Mouse (Mus musculus) embryo, embryonic 10 days (tissue): Measurements from ENCODE around the gene Rhov.

Experiments
- DNase-seq: peaks from one replicate; pipeline ENCODE4 v3.0.0-alpha.2; 2015; ENCODE audit warnings: low spot score

The Rhov gene

DNA sequence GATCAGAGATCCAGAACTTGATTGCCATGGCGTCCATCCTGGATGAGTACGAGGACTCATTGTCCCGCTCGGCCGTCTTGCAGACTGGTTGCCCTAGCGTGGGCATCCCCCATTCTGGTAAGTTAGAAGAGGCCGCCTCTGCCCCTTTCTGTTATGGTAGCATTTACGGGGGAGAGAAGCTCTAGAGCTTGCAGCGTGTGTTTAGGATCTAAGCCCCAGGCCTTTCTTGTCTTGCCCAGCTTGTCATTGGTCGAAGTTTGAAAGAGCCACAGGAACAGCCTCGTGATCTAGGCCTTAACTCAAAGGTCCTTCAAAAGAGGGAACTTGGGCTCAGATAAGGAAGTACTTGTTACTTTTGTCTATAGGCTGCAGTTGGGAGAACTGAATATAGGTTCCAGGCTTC, 17.9 kb upstream of the Rhov start:
- DNase-seq = no peak

DNA sequence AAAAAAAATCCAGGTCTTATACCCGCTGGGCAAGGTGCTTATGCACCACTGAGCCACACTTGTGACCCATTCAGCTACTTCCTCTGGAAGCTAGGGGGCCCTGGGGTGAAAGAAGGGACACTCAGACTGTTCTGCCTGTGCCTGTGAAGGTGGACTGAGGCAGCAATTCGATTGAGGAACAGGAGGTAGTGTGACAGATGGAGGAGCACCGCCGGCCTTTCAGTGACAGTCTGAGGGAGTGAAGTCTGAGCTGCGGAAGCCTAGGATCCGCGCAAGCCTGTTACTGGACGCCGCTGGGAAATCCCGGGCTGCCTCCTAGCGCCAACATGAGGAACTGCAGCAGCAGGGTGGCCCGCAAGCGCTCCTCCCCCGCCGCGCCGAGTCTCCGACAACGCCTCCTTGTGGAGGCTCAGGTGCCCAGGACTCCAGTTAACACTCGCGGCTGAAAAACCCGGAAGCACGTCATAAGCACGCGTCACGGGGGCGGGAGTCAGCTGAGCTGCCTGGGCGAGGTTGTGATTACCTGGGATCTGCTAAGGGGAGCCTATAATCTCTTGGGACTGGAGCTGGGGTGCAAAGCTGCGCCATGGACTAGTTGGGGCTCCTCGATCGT, 17.3 kb upstream of the Rhov start, which contains the start of gene Vps18:
Vps18 (plus strand) TSS at position 471 of the 613 bp plus-strand sequence.
- DNase-seq = peak; percentile 99

DNA sequence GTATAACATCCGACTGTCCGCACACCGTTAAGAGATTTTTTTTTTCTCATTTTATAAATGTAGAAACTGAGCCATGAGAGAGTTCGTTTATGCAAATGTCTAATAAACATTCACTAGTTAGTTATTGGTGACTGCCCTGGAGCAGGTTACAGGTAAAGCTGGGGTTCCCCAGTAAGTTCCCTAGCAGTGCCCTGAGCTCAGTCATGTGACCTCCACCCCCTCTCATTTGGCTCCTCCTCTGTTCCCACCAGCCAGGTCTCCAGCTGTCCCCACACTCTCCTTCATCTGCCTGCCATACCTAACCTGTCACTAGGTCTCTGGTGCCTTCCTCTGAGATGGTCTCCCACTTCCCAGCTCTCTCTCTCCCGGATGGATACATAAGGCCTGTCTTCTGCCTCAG, 16.3 kb upstream of the Rhov start:
- no peak for DNase-seq

DNA sequence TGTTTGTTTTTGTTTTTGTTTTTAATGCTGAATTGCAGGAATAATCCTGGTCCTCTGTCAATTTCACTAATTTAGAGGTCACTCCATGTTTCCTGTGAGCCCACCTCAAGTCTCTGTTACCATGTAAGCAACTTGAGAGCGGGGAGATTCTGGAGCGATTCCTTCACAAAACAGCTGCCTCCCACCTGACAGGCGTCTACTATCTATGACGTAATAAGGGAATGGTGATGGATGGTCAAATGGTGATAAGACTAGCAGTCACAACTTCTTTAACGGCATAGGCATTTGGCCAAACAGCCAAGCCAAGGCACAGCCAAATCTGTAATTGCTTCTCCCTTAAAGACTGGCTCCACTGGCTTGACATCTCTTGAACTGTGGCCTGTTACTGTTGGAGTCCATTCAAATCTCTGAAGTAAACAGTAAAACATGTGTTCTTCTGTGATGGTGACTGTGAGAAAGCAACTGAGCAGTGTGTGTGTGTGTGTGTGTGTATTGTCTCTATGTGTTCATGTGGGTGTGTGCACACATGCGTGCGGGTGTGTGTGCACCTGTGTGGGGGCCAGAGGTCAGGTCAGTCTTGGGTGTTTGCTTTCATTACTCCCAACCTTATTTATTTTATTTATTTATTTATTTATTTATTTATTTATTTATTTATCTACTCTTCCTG, 11.0 kb upstream of the Rhov start:
- no peak for DNase-seq

DNA sequence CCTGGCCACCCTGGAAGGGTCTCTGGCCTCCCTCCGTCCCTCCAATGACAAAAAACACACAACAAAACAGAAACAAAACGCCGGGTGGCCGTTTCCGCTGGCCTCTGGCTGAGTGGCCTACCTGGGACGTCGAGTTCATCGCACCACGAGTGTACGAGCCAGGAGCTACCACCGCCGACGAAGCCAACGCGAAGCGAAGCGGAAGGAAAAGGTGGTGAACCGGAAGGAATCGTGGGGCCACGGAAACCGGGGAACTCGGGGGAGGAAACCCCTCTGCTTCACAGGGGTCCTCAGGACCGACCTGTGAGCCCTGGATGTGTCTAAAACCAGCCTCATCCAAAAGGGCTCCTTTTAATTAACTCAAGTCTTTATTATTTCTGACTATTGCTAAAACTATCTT, 6.7 kb upstream of the Rhov start:
- DNase-seq = no peak

DNA sequence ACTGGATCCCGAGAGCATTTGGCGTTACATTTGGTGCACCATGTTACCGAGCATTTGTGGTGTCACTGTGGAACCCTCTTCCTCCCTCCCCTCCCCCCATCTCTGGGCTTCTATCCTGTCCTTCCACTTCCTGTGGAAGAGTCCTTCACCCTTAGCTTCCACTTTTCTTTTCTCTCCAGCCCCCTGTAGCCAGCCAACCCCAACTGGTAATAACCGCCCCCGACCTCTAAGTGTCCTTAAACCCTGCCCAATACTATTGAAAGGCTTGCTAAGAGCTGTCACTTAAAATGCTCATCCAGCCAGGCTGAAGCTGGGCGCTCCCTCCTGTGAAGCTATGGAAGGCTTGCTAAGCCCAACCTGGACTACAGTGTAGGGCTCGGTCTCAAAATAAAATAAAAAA, 5.9 kb upstream of the Rhov start:
- DNase-seq = no peak

DNA sequence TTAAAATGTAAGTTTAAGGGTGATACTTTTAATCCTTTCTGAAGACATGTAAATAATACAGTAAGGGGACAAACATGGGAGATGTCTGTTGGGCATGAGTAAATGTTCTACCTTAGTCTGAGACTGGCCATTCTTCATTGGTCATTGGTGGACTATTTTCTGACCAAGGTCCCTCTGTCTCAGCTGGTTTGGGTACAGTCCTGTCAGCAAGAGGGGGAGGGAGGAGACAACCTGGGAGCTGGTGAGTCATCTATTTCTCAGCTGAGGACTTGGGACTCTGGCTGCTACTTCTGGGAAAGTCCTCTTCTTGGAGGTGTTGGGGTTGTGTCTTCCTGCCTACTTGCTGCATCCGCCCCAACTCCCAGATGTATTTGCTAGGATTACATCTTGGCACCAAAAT, 3.1 kb upstream of the Rhov start:
- no peak for DNase-seq

DNA sequence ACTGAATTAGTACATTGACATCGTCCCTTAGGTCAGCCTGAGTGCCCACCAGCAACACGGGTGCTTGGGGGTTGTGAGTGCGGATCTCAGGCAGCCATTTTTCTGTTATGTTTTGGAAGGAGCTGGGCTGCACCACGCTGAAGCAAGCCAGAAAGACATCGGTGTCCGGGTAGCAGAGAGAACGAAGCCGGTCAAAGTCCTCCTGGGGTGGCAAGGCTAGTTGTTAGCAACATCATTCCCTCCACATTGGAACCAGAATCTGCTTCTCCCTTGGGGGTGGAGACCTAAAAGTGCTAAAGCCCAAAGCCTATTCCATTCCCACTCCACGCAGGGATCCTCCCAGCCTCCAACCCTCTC, 808 bp downstream of the Rhov start:
- no peak for DNase-seq

DNA sequence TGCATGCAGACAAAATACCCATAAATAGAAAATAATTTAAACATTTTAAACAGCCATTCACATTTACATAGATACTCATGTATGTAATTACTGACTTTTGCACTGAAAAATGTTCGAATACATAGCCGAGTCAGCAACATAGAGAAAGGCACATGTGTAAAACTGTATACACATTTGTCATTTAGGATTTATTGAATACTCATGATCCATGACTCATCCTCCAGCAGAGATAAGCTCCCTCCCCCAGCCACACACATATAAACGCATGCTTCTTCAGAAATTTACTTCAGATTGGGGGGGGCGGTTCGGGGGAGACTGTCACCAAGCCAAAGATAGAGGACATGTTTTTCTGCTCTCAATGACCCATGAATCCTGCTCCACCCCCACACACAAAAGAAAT, 7.3 kb downstream of the Rhov start:
- no peak for DNase-seq

DNA sequence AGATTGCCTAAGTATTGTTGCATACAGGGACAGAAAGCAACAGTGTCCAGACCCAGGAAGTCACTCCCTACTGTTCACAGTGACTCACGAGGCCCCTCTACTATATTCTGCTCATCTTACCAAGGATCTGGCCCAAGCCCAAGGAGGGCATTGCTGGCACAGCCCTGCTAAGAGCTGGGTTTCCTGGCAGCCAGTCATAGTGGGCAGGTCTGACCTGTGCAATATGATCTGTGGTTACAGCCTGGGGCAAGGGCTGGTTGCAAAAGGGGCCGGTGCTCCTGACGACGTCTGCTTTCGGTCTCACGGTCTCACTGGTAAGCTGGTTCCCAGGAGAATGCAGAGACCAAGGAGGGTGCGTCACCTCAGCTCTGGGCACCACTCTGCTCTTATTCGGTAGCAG, 8.1 kb downstream of the Rhov start:
- peak; percentile 33 for DNase-seq

DNA sequence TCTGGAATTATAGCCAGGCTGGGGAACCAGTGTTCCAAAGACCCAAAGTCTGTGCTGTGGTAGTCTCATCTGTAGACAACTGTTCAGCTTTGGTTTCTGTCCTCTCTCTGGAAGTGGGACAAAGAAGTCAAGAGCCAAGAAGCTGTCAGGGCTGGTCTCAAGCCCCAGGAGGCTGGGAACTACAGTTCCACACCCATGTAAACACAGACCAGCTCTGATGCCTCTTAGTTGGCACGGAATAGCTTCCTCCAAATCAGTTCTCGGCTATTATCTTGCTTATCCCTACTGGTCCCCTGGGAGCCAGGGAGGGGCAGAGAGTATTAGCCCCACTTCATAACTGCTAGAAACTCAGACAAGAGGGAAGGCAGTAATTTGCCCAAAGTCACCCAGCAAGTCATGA, 9.7 kb downstream of the Rhov start:
- no peak for DNase-seq

DNA sequence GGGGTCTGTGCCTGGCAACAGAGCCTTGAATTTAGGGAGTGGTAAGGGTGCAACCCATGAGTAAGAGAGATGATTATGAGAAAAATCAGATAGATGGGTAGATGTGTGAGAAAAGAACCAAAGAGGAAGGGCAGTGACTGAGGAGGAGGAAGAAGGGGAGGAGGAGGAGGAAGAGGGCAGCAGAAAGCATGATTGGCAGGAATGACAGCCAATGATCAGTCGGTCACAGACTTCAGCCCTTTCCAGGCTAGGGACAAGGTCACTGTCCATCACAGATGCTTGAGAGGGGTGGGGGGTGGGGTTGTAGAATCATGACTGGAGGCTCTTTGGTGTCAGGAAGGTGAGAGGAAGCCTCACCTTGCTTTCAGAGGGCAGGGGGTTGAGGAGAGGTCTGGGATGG, 10.6 kb downstream of the Rhov start:
- DNase-seq = no peak

DNA sequence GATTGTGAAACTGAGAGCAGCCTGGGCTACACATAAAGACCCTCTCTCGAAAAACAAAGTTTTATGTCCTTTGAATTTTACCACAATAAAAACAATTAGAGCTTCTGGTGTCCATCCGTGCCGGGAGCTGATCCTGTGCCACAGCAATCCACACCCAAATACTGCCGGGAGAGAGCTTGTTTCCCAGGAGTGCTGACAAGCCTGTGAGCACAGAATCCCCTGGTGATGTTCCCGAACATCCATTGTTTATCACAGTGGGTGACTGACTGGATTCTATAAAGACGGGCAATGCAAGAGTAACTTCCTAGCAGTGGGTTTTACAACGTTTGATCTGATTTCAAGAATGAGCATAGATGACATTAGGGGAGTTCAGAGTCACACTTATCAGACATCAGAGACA, 16.1 kb downstream of the Rhov start:
- DNase-seq = no peak

DNA sequence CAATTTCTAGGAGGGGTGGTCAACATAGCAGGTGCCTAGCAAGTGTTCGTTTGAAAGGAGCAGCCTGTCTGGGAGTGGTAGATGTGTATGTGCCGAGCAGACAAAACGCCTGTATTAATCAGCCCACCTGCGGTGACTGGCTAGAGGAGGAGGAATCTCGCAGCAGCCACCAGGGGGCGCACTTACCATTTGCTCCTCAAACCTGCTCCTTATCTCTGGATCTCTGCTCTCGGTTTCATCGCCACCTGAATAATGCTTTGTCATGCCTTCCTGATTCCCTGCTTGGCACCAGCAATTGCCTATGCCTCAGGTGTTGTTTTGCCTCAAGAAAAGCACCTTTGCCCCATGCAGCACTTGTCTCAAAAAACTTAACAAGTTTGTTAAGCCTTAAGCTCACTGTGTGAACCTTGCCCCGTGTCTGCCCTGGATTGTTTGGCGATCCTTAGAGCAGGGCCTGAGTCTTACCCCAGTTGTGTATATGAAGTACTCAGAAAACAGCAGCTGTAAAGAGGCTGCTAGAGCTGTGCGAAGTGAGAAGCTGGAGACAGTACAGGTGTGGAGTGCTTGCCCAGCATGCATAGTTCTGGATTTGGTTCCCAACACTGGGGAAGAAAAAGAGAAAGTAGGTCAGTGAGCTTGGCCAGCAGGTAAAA, 20.1 kb downstream of the Rhov start:
- peak; percentile 93 for DNase-seq

DNA sequence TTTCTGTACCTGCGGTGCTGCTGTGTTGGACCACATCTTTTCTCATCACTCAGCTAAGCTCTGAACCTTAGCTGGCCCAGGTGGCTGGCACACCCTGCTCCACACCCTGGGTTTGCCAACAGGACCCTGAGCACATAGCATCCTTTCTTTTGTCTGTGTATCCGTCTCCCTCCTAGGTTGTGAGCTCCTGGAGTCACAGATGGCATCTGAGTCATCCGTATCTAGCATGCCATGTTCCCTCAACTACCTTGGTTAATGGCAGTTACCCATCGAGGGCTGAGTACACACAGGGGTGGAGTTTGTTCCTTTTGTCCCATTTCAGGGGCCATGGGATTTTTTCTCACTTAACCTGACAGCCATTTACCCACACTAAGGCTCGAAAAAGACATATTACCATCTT, 20.7 kb downstream of the Rhov start:
- no peak for DNase-seq

DNA sequence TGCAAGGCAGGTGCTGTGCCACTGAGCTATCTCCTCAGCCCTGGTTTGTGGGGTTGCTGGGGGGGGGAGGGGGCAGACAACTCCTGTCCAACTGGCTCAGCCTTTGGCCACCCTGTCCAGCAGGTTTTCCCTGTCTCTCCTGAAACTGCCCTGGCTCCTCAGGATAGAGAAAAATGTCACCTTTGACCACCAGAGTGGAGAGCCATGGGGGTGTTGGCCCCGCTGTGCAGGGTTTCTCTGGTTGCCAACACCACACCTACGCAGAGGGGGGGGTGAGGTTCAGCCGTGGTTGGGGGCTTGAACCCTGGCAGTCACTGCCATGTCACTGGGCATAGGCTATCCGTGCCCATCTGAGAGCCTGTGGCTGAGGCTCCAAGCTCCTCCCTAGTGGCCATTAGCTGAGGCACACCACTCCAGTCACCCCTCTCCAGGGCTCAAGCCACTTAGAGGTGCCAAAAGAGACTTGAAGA, 21.4 kb downstream of the Rhov start:
- no peak for DNase-seq

DNA sequence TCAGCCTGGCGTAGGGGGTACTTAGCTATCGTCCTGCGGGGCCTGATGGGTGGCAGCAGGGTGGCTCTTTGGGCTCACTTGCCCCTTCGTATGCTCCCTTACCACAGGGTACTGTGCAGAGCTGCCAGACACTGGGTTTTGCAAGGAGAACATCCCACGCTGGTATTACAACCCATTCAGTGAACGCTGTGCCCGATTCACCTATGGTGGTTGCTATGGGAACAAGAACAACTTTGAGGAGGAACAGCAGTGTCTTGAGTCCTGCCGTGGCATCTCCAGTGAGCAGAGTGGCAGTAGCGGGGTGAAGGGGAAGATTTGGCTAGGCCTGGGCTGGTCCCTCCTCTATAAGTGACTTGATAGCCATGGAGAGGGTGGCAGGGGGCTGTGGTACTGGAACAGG, 23.2 kb downstream of the Rhov start:
- no peak for DNase-seq

DNA sequence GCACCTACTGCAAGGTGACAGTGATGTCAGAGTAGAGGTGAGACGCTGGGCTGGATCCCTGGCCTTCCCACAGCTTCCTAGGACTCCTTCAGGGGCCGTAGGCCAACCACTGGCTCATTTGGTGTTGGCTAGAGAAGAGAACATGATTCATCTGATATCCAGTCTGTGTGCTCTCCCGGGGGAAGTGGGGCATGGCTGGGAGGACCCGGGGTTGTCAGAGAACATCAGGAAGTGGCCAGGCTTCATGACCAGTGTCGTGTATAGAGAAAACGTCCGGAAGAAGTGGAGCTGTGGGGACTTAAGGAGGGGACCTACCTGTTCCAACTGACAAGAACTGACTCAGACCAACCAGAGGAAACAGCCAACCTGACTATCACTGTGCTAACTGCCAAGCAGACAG, 25.8 kb downstream of the Rhov start:
- DNase-seq = no peak

DNA sequence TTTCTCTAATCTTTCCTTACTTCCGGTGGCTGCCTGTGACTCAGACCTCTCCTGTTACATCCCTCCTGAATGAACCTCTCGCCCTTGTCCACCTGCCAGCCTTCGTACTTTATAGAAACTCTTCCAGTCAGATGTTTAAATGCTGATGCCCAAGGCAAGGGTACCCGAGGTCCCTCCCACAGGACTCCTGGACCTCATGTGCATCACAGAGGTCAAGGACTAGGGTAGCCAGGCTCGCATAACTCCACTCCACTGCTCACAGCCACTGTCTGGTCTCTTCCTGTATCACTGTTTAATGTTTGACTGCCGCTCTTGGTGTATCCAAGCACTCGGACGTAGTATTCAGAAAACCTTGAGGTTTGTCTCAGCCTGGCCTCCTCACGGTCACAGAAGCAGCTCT, 28.5 kb downstream of the Rhov start:
- no peak for DNase-seq

DNA sequence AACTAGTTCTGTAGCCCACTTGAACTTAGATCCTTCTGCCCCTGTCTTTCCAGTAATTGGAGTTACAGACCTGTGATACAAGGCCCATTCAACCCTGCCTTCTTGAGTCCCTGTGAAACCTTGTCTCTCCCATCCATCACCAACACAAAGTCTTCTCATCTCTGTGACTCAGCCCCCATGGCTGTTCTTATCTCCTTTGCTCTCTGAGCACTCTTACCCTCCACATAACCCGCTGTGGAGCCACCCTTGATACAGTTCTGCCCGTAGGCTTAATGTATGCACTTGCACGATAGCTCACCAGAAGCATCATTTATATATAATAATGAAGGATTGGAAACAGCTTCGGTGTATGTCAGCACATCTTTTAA, 30.3 kb downstream of the Rhov start:
- no peak for DNase-seq

DNA sequence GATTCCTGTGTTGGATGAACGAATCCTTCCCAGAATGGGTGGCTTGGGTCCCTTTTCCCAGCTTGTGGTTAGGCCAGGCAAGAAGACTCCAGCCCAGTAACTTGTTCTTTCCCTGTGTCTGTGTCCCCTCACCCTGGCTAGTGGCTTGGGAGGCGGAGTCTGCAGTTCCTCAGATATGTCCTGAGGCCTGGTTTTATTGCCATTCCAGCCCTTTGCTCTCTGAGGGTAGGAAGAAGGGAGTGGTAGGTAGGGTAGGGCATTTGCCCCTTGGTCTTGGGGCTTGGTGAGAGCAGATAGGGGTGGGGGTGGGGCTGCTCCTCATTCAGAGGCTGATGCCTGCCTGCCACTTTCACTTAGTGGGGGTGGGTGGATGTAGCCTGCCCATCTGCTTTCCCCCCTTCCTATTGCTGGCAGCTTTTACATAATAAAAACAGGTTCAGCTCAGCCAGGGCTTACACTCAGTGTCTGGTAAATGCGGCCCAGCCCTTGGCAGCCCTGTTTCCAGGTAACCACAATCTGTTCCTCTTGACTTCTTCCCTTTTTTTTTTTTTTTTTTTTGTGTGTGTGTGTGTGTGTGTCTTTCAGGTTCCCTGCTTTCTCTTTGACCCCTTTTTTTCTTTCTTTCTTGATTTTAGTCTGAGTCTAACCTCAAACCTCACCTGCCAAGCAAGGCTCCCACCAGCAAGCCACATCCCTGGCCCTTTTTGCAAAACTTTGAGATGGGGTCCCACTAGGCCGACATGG, 30.8 kb downstream of the Rhov start:
- no peak for DNase-seq

DNA sequence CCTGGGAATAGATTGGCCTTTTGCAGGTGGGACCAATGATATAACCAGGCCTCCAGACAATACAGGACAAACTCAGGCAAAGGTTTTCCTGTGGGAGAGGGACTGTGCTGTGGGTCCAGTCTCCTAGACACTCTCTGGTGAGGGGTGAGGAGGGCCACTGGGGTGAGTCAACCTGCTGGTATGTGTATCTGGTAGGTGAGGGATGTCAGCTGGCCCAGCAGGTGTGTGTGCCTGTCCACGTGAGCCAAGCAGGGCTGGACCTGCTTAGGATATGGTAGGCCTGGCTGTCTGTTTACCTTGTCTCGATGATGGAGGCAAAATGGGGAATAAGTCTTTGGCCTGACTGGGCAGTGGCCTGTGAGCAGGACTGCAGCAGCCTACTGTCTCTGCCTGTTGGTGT, 32.4 kb downstream of the Rhov start:
- no peak for DNase-seq

DNA sequence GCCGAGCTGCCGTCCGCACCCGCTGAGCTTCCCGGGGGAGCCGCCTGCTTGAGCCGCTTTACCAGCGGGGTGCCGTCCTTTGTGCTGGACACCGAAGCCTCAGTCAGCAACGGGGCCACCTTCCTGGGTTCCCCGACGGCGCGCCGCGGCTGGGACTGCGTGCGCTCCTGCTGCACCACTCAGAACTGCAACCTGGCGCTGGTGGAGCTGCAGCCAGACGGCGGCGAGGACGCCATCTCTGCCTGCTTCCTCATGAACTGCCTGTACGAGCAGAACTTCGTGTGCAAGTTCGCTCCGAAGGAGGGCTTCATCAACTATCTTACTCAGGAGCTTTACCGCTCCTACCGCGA, 33.2 kb downstream of the Rhov start:
- peak; percentile 32 for DNase-seq
